Mouse (Mus musculus): ENCODE data around the gene Gp5.

The Gp5 gene

DNA sequence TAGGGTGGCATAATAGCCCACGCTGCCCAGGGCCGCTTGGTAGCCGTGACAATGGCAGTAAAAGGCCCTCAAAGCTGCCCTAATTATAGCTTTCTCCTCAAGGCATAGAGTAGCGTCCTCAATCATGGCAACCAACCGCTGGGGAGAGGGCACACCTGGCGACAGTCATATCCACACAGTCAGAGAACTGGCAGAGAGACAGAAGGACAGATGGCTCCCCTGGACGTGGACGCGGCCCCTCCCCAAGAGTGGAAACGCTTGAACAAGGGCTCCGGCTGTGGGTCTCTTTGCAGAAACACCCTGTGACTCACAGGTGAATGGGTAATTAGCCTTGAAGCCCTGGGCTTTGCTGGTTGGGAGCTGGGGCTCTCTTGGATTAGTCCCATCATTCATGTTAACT, 32.2 kb downstream of the Gp5 start:
- DNase-seq (ENCODE audit: low read depth), result no peak

DNA sequence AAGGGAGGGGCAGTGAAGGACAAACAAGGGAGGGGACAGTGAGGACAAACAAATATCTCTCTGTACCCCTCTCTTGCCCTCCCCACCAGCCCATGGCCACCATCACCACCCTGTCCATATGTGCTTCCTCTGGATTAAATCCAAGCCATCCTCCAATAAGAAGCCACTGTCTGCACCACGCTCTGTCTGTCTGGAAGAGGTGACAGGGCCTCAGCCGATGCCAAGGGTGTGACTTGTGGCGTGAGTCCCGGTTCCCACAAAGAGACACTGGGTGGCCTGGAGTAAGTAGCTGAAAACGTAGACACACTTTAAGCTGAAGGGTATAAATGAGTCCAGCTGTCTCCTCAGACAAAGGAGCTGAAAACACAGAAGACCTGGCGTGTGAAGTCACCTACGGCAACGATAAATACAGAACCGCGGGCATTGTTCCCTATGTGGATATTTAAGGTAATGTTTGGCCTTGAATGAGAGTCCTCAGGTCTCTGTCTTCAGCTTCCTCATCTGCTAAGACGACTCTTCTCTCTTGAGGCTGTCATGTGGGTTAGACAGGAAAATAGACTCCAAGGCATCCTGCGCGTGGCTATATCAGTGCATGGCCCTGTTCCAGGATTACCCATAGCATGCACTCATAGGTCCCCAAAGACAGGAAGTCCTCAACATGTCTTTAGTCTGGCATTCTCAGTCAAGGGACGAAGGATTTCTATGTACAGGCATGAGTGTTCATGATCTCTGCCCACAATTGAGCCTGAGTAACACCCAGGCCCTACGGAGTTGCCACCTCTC, 34.8 kb downstream of the Gp5 start:
- peak; percentile 20 for DNase-seq (ENCODE audit: low read depth)

DNA sequence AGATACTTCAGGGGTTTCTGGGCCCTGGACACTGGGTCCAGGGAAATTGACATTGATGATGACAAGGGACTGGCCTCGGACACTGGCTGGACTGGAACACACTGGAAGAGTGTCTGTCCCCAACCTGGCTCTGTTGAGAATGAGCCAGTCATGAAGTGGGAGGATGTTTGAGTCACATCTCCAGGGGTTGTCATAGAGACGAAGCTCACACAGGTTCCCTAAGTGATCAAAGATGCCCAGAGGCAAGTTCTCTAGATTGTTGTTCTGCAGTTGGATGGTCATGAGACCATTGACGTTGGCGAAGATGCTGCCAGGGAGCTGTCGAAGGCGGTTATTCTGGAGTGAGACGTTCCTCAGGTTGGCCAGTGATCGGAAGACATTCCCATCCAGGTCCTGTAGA, 37.5 kb downstream of the Gp5 start:
- no peak for DNase-seq (ENCODE audit: low read depth)

DNA sequence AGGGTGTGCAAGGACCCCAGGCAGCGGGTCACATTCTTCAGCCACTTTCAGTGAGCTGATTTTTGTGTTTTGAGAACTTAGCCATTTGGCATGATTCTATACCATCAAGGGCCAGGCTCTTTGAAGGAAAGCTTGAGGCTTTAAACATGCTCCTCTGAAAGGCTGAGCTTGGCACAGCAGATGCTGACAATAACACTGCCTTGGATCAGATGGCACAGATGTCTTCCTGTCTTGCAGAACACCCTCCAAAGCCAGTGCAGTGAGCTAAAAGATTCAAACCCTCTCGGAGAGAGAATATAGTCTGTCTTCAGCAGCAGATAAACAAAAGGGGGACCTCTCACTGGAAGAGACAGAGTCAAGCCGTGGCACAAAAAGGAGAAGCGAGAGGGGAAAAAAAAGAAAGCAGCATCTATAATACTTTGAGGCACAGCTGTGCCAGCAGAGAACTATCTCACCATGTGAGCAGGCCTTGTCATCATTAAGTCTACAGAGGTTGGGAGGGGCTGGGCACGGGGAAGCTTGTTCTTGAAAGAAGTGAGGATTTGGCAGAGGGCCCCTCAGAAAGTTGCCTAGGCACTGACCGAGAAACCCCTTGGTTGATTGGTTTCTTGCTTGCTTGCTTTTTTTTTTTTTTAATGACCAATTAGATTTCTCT, 38.5 kb downstream of the Gp5 start:
- no peak for DNase-seq (ENCODE audit: low read depth)

DNA sequence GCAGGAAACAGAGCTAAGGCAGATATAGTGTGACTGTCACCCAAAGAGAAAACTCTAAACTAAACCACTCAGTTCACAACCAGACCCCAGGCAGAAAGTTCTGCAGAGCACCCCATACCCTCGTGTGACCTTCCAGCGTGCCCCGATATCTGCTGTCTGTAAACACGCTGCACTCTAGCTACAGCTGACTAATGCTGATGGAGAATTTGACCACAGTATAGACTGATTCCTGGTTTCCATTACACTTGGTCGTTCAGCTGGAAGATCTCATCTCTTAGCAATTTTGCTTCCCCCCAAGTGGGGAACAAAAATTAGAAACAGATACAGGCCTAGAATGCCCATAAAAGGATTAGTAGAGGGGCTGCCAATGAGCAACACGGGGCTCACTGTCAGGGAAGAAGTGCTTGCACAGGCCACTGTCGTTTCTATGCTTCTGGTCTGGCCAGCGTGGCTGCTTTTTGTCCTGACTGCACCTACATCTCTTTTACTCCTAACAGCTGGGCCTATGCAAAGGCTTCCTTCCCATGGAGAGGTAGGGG, 39.3 kb downstream of the Gp5 start:
- no peak for DNase-seq (ENCODE audit: low read depth)

DNA sequence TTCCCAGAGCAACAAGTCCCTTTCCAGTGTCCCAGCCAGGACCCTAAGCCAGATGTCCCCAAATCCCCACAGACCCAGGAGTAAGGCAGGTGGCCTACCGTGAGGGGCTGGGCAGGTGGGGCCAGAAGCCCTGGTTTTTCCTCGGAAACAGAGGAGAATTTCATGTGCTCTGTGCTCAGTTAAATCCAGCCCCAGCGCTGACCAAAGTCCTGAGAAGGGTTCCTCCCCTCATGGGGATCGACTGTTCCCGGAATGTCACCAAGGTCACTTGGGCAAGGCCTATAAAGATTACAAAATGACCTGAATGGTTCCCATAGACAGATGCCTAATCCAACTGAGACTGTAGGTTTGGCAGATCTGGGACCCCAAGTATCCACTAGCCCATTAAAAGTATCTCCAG, 43.2 kb downstream of the Gp5 start, which contains the start of gene Cpn2:
Cpn2 (minus strand) TSS at position 141 of the 400 bp plus-strand sequence.
- no peak for DNase-seq (ENCODE audit: low read depth)

DNA sequence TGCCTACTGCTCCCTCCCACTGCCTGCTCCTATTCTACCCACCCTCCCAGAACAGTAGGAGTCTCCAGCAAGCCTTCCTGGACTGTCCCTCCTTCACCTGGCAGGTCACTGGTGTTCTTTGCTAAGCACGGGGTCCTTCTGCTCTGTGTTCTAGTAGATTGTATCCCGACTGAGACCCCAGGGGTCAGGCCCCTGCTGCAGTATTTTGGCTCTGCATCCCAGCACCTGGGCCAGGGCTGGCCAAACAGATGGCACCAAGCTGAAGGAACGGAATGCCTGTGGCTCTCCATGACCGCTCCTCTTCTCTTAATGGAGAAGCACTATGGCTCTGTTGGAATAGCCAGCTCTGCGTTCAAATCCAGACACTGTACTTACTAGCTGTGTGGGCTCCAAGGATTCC, 44.0 kb downstream of the Gp5 start:
- DNase-seq (ENCODE audit: low read depth), result no peak

DNA sequence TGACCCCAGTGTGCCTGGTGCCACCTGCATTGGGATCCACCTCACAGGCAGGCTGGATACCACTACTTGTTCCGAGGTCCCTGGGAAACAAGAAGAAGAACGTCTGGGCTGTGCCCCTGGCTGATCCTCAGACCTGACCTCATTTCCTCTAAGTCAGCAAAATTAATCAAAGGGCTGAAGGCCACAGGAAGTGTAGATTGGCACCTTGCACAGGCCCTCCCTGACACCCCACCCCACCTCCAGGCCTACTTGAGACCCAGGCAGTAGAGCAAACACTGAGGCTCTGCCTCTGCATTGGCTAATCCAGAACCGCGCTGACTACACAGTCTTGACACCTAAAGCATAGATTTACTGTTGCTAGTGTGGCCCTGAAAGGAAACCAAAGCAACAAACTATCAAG, 45.0 kb downstream of the Gp5 start:
- peak; percentile 46 for DNase-seq (ENCODE audit: low read depth)

DNA sequence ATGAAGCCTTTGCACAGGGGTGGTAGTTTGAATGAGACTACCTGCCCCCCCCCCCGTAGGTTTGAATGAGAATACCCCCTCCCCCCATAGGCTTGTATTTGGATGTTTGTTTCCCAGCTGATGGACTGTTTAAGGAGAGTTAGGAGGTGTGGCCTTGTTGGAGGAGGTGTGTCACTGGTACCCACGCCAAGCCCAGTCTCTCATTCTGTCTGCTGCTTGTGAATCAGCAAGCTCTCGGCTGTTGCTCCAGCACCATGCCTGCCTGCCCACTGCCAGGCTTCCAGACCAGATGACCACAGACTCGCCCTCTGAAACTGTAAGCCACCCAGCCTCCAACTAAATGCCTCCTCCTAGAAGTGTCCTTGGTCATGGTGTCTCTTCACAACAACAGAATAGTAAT, 47.4 kb downstream of the Gp5 start:
- peak; percentile 22 for DNase-seq (ENCODE audit: low read depth)

DNA sequence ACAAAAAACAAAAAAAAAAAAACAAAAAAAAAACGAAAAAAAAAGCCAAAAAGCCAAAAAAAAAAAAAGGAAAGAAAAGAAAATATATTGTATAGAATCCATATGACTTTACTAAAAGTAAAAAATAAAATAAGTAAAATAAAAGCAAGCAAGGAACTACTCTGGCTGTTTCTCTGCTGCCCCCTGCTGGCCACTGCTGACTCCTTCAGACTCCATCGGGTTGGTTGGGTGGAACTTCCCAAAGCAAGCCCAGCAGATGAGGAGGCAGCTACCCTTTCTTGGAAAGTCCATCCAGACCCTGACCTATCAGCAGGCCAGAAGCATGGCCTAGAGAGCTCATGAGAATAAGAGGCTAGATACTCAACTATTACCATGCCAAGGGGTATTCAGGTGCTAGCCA, 47.9 kb downstream of the Gp5 start:
- DNase-seq (ENCODE audit: low read depth), result peak; percentile 77

DNA sequence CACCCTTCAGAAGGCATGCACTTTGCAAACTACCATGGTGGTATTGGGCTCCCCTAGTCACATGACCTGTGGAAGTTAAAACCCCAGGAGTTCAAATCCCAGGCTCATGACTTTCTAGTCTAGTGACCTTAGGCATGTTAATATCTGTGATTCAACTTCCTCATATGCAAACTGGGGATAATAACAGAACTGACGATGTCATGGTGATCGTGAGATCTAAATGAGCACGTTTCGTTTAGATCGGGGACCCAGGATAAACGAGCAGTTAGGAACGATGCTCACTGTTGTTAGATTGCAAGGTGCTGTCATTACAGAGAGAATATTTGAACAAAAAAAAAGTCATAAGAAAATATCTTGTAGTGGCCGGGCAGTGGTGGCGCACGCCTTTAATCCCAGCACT, 48.4 kb downstream of the Gp5 start:
- DNase-seq (ENCODE audit: low read depth), result peak; percentile 25

DNA sequence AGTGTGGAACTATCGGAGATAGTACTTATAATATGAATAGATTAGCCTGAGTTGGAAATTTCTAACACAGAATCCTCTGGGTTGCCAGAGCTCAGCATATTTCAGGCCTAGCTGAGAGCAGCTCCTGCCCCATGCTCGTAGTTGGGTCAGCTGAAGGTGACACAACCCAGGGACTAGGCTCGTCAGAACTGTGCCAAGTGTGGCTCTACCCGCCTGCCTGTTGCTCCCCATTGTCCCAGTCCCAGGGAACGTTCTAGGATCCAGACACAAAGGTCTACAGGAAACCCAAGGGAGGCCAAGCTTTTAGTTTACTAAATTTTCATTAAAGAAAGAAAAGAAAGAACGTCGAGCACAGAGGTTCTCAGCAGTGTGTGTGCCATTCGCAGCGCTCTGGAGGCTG, 49.2 kb downstream of the Gp5 start:
- no peak for DNase-seq (ENCODE audit: low read depth)

DNA sequence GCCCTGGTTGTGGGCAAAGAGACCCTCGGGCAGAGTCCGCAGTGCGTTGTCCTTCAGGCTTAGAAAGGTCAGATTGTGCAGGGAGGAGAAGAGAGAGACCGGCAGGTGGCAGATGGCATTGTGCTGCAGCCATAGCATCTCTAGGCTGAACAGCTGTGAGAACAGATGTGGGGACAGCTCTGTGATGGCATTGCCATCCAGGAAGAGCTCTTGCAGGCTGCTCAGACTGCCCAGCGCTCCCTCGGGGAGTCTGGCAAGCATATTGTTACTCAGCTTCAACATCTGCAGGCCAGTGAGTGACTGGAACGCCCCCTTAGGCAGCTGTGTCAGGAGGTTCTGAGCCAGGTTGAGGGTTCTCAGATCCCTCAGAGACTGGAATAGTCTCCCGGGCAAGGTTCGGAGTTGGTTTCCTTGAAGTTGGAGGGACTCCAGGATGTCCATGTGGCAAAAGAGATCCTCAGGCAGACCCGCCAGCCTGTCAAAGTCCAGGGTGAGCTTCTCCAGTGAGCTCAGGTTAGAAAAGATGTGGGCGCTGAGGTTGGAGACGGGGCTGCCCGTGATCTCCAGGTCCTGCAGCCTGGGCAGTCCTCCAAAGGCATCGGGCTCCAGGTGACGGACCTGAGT, 50.5 kb downstream of the Gp5 start:
- no peak for DNase-seq (ENCODE audit: low read depth)

DNA sequence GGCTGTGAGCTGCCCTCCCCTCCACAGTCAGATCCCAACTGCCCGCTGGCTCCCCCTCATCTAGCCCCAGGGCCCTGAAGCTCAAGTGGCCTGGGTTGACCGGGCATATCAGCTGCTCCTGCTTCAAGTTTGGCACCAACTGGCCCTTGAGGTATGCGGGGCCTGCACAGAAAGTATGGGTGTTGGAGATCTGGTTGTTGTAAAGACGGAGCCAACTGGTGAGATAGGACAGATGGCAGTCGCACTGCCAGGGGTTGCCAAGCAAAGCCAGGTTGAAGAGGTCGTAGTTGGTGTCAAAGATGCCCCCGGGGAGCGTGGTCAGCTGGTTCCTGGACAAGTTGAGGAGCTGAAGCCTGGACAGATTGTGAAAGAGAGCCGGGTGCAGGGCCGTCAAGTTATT, 51.1 kb downstream of the Gp5 start:
- DNase-seq (ENCODE audit: low read depth), result no peak

DNA sequence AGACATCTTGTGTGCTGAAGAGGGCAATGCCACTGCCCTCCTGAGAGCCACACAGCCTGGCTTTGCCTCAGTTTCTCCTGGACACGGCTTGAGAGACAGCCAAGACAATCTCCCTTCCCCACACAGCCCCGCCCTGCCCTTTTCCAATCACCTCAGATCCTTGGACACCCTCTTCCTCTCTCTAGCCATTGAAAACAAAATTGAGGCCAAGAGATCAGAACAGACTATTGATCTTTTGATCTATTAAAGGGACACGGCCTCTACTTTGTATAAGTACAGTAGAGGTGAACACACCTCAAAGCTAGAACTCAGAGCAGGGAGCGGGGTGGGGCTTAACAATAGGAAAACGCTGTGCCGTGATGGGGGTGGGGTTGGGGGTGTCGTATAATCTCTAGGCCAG, 52.1 kb downstream of the Gp5 start:
- DNase-seq (ENCODE audit: low read depth), result no peak

DNA sequence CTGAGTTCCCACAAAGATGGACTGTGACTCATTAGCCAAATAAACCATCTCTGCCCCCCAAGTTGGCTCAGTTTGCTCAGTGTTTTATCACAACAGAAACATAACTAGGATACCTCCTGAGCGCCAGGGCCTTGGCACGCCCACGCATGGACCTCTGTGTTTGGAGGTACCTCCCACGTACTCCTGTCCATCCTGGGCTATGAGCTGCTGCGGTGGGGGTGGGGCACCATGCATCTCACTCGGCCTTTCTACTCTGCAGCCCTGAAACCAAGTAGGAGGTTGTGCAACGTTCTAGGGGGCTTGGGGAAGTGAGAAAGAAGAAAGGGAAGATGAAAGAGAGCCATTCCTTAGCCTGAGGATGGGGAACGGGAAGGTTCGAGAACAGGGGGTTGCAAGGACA, 52.9 kb downstream of the Gp5 start:
- DNase-seq (ENCODE audit: low read depth), result peak; percentile 61
